Mouse (Mus musculus) limb, embryonic 13.5 days (tissue): ENCODE results near the gene Sorcs1. TPM values are rescaled to one million over a fixed set of nuclear protein-coding genes. Genes with fewer than 3 reads are reported as not detected.

Experiments
- ATAC-seq: fragments of 200-750 bp; cut with Nextera tagmentation; 2 replicates; pipeline ENCODE4 v1.8.0; 2017; ENCODE audit warnings: low read depth, moderate number of reproducible peaks, moderate TSS enrichment; ENCODE audit not compliant: low FRiP score
- H3K27ac ChIP-seq: fragments of 300-500 bp; sonication (generic); 2 replicates; pipeline ENCODE4 v1.5.1; 2015; ENCODE audit warnings: inconsistent platforms, mild to moderate bottlenecking, moderate library complexity
- H3K27me3 ChIP-seq: fragments of 300-500 bp; sonication (generic); 2 replicates; pipeline ENCODE4 v1.6.1; 2015; ENCODE audit warnings: mild to moderate bottlenecking, inconsistent platforms
- H3K36me3 ChIP-seq: fragments of 300-500 bp; sonication (generic); 2 replicates; pipeline ENCODE4 v1.6.1; 2015; ENCODE audit warnings: inconsistent platforms, mild to moderate bottlenecking, moderate library complexity
- H3K4me1 ChIP-seq: fragments of 300-500 bp; sonication (generic); 2 replicates; pipeline ENCODE4 v1.6.1; 2015; ENCODE audit warnings: inconsistent platforms
- H3K4me2 ChIP-seq: fragments of 300-500 bp; sonication (generic); replicated peaks from 2 replicates; pipeline ENCODE4 v1.6.1; 2015; ENCODE audit warnings: inconsistent platforms, mild to moderate bottlenecking, moderate library complexity
- H3K4me3 ChIP-seq: fragments of 300-500 bp; sonication (generic); 2 replicates; pipeline ENCODE4 v1.5.1; 2015; ENCODE audit warnings: moderate library complexity, mild to moderate bottlenecking, inconsistent platforms
- H3K9ac ChIP-seq: fragments of 300-500 bp; sonication (generic); 2 replicates; pipeline ENCODE4 v1.6.1; 2015; ENCODE audit warnings: mild to moderate bottlenecking, inconsistent platforms
- H3K9me3 ChIP-seq: fragments of 300-500 bp; sonication (generic); 2 replicates; pipeline ENCODE4 v1.6.1; 2016; ENCODE audit warnings: inconsistent platforms
- WGBS: fragments of 180-500 bp; shearing (Covaris S2); methylation state at CpG from one replicate; pipeline ENCODE4 v1.1.7; 2015; 5-methylcytosine and 5-hydroxymethylcytosine counted together
- microRNA-seq: library from miRNA; unstranded; fragments of <30 nt; microRNA quantifications from one replicate; pipeline ENCODE4, GENCODE M21; 2016
- polyA plus RNA-seq: library from polyadenylated mRNA; unstranded; fragments of >200 nt; fragmentation: Nextera tagmentation; extraction: Ambion mirVana; gene quantifications from 2 replicates; pipeline ENCODE4 v1.2.1, GENCODE M21; 2015

The Sorcs1 gene
- polyA plus RNA-seq, 1 experiment from 2014 or later, result 2.8 TPM

DNA sequence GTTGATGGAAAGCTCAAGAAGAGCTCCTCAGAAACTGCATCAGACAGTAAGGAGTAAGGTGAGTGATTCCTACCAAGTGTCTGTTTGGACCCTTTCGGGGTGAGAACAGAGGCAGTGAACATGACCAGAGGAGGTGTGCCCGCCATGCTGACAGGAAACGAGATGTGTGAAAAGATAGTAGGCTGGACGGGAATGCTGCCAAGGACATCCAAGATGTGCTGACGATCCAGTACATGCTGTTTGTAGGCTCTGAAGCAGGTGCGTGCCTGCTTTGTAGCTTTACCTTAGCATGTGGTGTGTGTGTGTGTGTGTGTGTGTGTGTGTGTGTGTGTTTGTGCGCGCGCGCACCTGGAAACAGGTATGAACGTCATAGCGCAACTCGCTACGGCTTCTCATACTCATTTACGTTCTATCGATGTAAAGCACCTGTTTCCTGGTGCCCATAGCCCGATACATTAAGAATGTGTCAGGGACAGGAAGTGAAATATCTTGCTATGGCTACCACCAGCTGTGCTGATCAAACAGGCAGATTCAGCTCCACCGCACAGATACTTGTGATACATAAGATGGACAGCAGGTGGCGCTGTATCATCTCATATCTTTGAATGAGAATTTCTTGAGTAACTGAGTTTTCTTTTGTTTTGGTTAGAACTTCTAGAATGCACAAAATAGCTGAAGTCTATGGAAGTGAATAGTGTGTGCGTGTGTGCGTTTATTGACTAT is 493.4 kb downstream of the Sorcs1 start:
- no peaks in the 10 kb centered on the region for H3K36me3 ChIP-seq
- 54% methylated on average over 21 of the region's 21 CpGs for WGBS
- H3K4me1 ChIP-seq, result no peaks in the 10 kb centered on the region
- no peak overlapping the region for H3K9ac ChIP-seq
- H3K9me3 ChIP-seq, result no peaks in the 10 kb centered on the region
- ATAC-seq, result no peak
- H3K4me3 ChIP-seq, result no peak overlapping the region
- peaks cover 4% of the 10 kb centered on the region for H3K27me3 ChIP-seq
- H3K27ac ChIP-seq, result no peak overlapping the region
- no peak overlapping the region for H3K4me2 ChIP-seq

DNA sequence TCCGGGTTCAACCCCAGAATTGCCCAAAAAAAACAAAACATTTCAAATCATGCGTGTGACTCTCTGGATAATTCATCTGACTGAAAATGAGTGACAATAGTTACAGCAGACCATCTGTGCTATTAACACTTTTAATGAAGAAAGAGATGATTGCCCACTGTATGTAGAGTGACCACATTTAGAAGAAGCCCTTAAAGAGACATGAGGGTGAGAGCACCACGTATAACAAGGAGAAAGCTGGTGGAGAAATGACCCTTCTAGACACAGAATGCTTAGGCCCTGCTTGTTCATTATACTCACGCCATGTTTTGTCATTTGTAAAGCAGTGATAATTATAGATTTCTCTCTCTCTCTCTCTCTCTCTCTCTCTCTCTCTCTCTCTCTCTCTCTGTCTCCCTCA is 499.6 kb downstream of the Sorcs1 start:
- no peaks in the 10 kb centered on the region for H3K4me1 ChIP-seq
- peaks cover 1% of the 10 kb centered on the region for H3K27me3 ChIP-seq
- H3K27ac ChIP-seq, result no peak overlapping the region
- no peak overlapping the region for H3K4me2 ChIP-seq
- no peaks in the 10 kb centered on the region for H3K36me3 ChIP-seq
- no peaks in the 10 kb centered on the region for H3K9me3 ChIP-seq
- WGBS, result 82% methylated on average over 4 of the region's 4 CpGs
- no peak for ATAC-seq
- H3K9ac ChIP-seq, result no peak overlapping the region
- no peak overlapping the region for H3K4me3 ChIP-seq

DNA sequence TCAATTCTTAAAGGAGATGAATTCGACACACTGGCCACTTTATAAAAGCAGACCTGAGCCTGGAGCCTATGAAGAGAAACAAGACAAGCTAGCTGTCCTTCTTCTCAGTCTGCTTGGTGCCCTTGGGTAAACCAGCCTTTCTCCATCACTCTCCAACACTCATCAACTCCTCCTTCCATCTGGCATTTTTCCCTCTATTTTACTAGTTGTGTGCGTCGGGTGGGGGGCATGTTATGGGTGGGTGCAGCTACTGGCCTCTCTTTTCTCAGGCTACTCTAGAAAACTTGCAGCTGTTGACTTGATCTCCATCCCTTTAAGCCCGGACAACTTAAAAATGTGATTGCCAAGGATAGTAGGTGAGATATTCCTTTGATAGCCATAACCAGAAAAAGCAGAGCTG is 500.3 kb downstream of the Sorcs1 start:
- no peak for ATAC-seq
- no peaks in the 10 kb centered on the region for H3K36me3 ChIP-seq
- no peaks in the 10 kb centered on the region for H3K4me1 ChIP-seq
- H3K9me3 ChIP-seq, result no peaks in the 10 kb centered on the region
- H3K4me3 ChIP-seq, result no peak overlapping the region
- H3K4me2 ChIP-seq, result no peak overlapping the region
- H3K9ac ChIP-seq, result no peak overlapping the region
- H3K27ac ChIP-seq, result no peak overlapping the region
- H3K27me3 ChIP-seq, result no peaks in the 10 kb centered on the region
- 84% methylated on average over 4 of the region's 4 CpGs for WGBS

DNA sequence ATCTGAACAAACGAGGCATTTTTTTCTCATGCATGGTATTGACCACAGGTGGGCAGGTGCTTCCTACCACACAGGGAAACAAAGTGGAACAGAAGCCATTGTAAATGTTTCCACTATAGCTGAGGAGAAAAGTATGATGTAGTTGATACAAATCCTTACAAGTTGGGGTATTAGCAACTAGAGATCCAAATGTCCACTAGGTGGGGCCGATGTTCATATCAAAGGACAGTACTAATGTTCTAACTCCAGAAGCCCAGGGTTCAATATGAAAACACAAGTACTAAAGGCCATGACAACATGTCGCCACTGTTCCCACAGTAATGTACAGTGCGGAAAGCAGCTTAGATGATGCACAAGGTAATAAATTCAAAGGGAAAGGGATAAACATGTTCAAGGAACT is 506.6 kb downstream of the Sorcs1 start:
- Histone ChIP-seq H3K4me1 (no peaks in the 10 kb centered on the region), H3K4me2 (no peak overlapping the region), H3K9me3 (no peaks in the 10 kb centered on the region), H3K9ac (no peak overlapping the region), H3K27me3 (no peaks in the 10 kb centered on the region), H3K36me3 (no peaks in the 10 kb centered on the region), H3K27ac (no peak overlapping the region), H3K4me3 (no peak overlapping the region)
- ATAC-seq, result no peak
- WGBS, result 69% methylated on average over 4 of the region's 4 CpGs

DNA sequence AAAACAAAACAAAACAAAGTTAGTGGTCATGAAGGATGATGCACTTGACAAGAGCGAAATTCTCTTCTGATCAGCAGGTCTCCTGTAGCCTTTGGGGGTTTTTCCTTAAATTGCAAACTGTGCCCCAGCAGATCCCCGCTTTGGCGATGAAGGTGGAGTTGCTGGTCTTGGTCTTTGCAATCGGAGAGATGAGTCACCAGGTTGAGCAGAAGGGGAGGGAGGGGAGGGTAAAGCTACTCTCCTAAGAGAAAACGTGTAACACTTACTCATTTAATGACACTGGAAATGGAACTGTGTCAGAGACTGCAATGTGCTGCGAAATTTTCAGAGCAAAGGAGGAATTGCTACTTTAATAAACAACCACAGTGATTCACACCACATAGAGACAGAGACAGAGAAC is 527.3 kb downstream of the Sorcs1 start:
- 72% methylated on average over 6 of the region's 6 CpGs for WGBS
- Histone ChIP-seq H3K36me3 (no peaks in the 10 kb centered on the region), H3K9ac (no peak overlapping the region), H3K27ac (no peak overlapping the region), H3K4me1 (peaks cover 9% of the 10 kb centered on the region; the same call in 1 of the 2 replicates), H3K9me3 (no peaks in the 10 kb centered on the region), H3K4me3 (no peak overlapping the region), H3K4me2 (no peak overlapping the region), H3K27me3 (no peaks in the 10 kb centered on the region)
- ATAC-seq, result no peak

DNA sequence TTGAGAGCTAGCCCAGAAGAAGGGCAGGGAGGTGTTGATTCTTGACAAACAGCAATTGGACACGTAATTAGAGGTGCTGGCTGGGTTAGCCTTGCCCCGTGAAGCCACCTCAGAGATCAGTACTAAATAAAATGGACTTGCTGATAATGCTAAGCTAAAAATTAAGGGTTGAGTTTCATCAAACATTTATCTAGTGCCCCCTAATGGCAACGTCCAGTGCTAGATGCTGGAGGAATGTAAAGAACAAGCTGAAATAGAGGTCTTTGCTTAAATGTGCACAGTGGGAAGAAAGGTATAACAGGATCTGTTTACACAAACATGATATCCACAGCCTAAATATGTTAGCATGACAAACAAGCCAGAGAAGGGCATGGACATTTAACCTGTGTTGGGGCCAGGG is 532.5 kb downstream of the Sorcs1 start:
- ATAC-seq, result no peak

DNA sequence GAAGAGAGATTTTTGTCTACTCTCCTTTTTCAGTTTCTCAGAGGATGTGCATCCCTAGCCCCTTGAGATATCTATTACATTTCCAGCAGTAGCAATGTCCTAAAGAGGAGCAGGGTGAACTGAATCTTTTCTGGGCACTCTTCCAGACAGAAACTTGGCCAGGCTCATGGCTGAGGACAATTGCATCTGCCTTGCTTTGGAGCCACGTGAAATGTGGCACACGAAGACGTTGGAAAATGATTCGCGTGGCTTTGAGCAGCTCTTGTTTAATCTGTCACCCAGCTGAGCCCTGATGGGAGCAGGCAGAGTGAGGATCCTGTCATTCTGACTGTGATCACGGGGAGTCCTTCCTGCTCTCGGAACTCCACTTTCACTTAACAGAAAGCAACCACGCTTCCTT is 536.6 kb downstream of the Sorcs1 start:
- H3K4me3 ChIP-seq, result no peak overlapping the region
- H3K27ac ChIP-seq, result no peak overlapping the region
- no peak overlapping the region for H3K9ac ChIP-seq
- H3K27me3 ChIP-seq, result no peaks in the 10 kb centered on the region
- no peaks in the 10 kb centered on the region for H3K36me3 ChIP-seq
- H3K4me2 ChIP-seq, result no peak overlapping the region
- no peak for ATAC-seq
- H3K9me3 ChIP-seq, result no peaks in the 10 kb centered on the region
- 71% methylated on average over 8 of the region's 8 CpGs for WGBS
- peaks cover 6% of the 10 kb centered on the region; the same call in 1 of the 2 replicates for H3K4me1 ChIP-seq

More for the DNA sequence above, 532.5 kb downstream of the Sorcs1 start:
- no peaks in the 10 kb centered on the region for H3K9me3 ChIP-seq
- 29% methylated on average over 3 of the region's 3 CpGs for WGBS
- no peaks in the 10 kb centered on the region for H3K27me3 ChIP-seq
- peaks cover 9% of the 10 kb centered on the region; the same call in 1 of the 2 replicates for H3K4me1 ChIP-seq
- no peak overlapping the region for H3K27ac ChIP-seq
- H3K36me3 ChIP-seq, result no peaks in the 10 kb centered on the region
- H3K4me2 ChIP-seq, result no peak overlapping the region
- no peak overlapping the region for H3K4me3 ChIP-seq
- no peak overlapping the region for H3K9ac ChIP-seq

DNA sequence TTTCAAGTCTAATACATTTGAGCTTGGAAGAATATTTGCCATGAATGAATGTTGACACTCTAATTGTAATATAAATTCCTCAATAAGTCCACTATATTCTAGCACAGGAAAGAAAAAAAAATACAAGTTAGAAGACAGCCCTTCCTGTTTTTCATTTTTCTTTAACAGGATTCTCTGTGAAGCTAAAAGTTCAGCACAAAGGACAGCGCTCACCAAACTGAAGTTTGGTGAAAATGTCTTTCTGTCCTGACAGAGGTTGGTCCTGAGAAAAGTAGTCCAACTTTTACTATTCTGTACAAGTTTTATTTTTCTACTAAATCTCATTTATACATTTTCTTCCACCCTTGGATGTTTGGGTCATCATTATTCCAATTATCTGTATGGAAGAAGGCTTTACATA is 543.8 kb downstream of the Sorcs1 start:
- Histone ChIP-seq H3K27me3 (no peaks in the 10 kb centered on the region), H3K4me1 (no peaks in the 10 kb centered on the region), H3K9ac (no peak overlapping the region), H3K27ac (no peak overlapping the region), H3K9me3 (no peaks in the 10 kb centered on the region), H3K36me3 (no peaks in the 10 kb centered on the region), H3K4me3 (no peak overlapping the region), H3K4me2 (no peak overlapping the region)
- no peak for ATAC-seq
- WGBS, result 77% methylated on average over 1 of the region's 1 CpGs

DNA sequence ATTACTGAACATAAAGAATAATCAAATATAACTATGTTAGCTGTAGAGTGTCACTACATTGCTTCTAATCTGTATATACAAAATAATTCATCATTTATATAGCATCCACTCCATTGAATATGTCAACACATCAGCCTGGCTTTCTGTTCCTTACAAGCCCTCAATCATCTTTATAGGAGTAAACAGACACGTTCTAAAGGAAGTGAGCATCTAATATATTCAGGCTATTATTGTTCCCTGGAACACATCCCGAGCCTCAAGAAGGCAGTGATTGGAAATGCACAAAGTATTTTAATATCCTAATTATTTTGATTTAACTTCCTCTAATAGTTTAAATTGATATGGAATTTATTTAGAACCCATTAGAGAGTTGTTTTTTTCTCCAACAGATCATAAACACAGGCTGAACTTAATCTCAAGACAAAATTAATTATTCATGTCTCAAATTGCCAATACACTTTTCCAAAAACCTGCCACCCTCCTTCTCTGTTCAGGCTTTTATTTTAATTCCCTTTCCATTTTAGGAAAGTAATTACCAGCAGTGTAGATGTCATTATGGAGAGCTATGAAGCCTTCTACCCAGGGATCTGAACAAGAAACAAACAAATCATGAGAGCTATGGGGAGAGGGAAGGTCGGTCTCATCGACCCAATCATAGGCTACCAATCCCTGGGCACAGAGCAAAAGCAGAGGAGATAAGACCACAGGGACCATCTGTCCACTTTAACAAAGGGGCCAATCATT is 572.4 kb downstream of the Sorcs1 start:
- Histone ChIP-seq H3K4me1 (no peaks in the 10 kb centered on the region), H3K4me3 (no peak overlapping the region), H3K9ac (no peak overlapping the region), H3K36me3 (no peaks in the 10 kb centered on the region), H3K27ac (no peak overlapping the region), H3K9me3 (no peaks in the 10 kb centered on the region), H3K27me3 (no peaks in the 10 kb centered on the region), H3K4me2 (no peak overlapping the region)
- 67% methylated on average over 4 of the region's 4 CpGs for WGBS
- ATAC-seq, result no peak

Small RNAs within 50 kb of the gene (microRNA-seq; reads per million reads assigned to microRNA genes)
- gene Gm27749, result not detected
